Mouse (Mus musculus) spleen, postnatal 4 days (tissue): Measurements from ENCODE around the gene Prpf6.

Experiments used
- DNase-seq, 2 experiments: peaks; one replicate each; pipeline ENCODE4 v3.0.0; 2022; ENCODE audit warnings: low spot score in 2 of 2

Gene Prpf6

DNA sequence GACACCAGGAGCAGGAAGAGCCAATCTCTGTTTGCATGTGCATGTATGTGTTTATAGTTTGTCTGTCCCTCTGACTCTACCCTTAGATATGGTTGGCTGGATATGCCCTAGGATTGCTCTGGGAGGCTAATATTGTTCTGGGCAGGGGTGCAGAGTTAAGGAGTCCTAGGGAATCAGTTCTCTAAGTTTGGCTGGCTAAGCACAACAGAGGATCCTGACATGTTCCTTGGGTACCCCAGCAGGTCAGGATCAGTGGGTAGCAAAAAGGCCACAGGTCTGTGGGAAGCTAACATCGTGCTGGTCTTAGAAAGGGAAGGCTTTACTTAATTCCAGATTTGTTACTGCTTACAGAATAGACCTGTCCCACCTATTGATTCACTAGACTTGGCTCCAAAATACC, 12.0 kb upstream of the Prpf6 start:
- DNase-seq: peak in 1 of 2 experiments; percentile 52

DNA sequence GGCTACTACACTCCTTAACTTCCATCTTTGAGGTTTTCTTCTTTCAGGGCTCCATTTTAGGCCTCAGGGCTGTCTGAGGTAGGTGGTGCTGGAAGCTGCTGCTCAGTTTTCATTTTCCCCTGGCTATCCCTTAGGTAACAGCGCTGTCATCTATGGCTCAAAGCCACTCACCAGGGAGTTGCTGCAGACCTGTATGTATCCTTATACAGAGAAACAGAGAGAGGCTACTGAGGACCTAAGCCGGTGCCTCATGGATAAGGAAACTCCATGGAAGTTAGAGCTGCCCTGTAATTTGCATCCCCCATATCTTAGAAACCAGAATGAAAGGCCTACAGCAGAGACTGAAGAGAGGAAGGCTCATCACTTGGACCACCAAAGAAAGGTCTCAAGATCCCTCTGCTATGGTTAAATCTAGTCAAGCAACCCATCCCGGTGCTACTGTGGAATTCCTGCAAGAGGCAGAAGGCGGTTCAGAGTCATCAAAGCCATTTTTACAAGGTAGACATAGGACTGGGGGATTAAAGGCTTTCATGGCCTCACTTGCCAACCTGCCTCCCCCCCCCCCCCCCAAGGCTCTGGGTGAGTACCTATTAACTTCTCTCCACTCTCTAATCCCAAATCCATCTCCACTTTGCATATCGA, 11.4 kb upstream of the Prpf6 start:
- peak in 1 of 2 experiments; percentile 53 for DNase-seq

DNA sequence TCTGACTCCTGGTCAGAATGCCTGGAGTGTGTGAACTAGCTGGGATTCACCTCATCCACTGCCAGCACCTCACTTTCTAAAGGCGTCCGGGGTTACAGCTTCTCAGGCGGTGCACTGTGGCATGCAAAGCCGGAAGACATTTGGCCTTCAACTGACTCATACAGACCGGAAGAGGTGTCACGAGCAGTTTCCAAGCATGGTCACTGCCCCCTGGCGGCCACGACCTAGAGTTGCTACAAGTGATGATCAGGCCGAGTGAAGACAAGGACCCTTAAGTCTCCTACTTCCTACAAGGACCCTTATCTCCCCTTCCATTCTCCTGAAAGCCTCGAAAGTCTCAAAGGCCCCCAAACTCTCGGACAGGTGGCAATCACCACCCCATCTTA, 10.7 kb upstream of the Prpf6 start:
- peak; percentile 81 to 92 for DNase-seq

DNA sequence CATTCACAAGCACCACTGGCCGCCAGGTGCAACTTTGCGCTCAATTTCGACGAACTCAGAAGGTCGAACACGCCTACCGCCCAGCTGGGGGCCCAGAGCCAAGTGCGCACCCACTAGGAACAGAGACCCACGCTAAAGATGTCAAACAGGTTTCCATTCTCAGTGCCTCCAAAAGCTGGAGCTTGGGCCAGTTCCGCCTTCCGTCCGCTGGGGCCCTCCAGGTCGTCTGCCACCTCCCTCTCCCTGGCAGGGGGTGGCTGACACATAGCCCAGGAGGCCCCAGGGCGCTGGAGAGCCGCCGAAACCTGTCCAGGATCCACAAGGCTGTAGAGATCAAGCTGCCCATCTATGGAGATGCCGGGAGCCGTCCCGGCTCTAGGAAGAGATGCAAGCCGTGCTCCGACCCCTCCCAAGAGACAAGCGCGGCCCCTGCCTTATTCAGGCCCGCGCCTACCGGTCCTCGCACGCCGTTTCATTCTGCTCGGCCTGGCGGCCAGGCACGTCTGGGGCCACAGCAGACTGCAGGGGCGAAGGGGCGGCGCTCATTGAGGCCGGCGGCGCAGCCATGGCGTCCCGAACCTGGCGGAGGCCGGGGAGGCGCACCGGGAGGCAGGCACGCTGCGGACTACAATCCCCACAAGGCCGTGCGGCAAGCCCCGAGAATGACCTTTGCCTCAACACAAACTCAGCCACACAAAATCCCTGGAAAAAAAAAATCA, 10.1 kb upstream of the Prpf6 start:
- DNase-seq: peak; percentile 84 to 92

DNA sequence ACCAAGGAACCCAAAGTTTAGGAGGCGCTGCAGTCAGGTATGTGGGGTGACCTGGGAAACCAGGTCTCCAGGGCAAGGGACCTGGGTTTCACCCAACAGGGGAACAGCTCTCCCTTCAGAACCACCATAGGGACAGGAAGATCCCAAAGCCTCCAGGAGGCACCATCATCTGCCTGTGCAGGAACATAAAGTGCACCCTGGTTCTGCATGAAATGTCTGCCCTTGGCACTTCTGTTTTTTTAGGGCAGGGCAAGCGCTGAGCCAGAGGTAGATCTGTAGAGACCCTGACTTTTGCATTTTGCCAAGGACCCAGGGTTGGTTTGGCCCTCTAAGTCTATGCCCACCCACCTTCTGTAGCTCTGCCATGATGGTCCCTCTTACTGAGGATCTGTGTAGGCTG, 9.3 kb upstream of the Prpf6 start:
- peak; percentile 13 to 61 for DNase-seq

DNA sequence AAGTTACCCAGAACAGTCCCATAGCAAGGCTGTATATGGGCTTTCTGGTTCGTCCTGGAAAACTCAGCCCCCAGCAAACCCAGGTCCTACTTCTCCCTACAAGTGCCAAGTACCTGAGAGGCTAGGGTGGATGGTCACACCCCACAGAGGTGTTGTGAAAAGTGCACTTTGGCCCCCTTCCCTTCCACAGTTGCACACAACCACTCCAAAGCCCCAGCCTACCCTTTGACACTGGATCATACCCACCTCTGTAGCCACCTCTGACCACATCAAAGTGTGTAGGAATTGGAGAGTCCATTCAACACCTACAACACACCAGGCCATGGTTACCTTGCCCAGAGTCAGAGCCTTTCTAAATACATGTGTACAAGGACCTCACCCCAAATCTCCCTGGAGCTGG, 8.7 kb upstream of the Prpf6 start:
- DNase-seq: peak; percentile 11 to 53

DNA sequence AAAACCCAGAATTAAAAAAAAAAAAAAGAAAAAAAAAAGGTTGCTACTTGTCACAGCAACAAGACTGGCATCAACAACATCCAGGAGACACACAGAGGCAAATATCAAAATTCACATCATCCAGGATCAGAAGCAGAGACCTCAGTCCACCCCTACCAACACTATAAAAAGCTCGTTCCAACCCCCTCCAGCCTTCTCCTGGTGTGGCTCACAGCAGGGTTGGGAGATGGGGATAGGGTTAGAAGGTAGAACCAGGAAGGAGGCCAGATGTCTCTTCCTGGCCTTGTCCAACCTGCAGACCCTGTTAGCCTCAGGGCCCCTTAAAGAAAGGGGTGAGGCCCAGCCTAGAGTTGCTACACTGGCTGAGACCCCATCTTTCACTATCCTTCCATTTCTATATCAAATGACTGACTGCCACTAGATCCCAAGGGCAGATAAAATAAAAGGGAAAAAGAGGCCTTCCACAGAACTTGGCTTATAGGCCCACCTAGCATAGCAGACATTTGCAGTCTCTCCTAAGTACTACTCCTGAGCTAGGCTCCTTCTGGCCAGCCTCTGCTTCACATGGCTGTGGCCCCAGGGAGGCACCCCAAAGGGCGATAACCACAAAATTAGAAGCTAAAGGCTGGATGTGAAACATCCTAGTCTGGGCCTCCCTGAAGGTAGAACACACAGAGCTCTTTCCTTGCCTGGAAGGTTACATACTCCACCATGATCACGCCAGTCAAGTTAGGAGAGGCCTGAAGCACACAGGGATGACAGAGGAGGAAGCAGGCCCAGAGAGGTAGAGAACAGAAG, 8.0 kb upstream of the Prpf6 start:
- DNase-seq: peak in 1 of 2 experiments; percentile 53

DNA sequence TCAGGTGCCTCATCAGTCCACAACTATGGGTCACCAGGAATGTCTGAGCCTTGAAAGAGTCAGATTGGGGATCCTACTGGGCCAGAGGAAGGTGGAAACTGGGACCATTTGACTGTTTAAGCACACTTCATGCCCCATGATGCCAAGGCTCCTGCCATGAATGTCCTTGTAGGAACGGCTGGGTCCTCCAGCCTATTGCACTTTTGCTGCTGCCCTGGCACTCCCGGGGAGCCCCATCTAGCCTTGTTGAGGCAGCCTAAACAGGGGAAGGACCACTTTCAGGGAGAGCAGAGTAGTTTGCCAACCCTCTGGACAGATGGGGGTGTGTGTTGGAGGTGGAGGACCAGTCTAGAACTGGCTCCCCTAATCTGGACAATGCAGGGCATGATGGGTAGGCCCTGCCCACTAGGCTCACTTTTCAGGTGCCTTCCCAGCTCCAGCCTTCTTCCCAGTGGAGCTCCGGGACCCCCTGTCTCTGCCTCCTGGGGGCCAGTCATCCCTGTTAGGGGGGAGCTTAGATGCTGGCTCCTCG, 7.2 kb upstream of the Prpf6 start, which contains the start of gene Uckl1:
Gene Uckl1 (minus strand): TSS at position 482 of the 532 bp plus-strand sequence.
- peak; percentile 11 to 60 for DNase-seq

DNA sequence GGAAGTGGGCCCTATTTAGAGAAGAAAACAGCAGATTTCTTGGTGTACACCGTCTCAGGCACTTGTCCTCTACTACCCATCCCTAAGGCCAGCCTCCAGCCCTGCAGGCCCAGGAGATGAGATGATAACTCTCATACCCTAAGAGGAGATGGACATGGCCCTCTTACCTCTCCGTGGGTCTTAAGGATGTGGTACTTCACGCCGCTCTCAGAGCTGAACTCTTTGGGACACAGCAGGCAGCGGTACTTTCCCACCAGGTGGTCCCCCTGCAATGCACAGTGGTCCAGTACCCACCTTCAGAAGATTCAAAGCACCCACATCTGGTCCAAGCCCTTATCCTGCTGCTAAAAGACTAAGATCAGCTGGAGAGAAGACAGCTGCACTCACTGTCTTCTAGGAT, 6.2 kb upstream of the Prpf6 start:
- DNase-seq: peak in 1 of 2 experiments; percentile 57

DNA sequence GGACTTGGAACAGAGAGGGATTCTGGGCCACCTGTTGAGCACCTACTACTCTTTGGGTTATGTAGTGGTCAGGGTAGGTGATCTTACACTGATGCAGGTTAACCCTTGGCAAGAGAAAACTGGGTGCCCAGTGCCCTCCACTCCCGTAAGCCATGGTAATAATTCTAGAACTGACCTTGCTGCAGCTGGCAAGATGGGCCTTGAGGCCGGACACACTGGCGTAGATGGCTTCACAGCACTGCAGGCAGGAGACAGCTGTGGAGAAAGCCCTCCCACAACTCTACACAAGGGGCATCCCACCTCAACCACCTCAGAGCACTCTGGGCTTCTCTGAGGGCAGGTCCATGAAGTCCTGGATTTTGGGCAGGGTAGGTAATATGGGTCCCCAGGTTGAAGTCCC, 5.5 kb upstream of the Prpf6 start:
- DNase-seq: peak in 1 of 2 experiments; percentile 57

DNA sequence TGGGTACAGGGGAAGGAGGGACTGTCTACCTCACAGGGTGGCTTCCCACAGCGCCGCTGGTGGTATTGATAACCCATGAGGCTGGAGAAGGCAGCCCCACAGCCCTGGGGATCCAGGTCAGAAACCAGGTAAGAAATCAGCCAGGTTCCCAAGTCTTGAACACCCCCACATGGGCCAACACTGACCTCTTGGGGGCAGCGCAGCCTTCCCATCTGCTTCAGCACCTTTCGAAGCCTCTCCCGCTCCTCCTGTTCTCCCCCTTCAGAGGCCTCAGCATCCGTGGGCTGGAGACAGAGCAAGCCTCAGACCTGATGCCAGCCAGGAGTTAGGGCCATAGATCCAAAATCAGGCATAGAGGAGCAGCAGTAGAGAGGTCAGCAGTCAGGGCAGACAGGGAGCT, 3.9 kb upstream of the Prpf6 start:
- peak; percentile 12 to 58 for DNase-seq

DNA sequence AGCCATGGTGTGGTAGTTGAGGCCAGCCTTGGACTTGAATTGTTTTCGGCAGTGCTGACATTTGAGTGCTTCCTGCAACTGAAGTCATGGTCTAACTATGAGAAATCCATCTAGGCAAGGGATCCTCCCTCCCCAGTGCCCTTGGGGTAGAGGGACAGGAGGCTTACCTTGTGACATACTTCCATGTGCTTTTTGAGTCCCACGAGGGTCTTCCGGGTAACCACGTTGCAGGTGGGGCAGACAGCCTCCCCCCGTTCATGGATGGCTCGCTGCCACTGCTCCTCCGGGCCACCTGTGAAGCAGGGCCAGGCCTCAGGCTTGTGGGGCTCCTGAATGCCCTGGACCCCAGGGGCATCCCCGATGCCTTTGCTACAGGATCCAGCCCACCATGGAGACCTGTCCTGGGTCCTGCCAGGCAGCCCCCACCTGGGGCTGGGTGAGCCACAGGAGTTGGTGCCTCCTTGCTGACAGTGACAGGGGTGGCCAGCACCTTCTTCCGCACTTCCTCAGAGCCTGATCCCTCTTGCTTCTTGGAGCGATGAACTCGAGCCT, 3.4 kb upstream of the Prpf6 start:
- peak in 1 of 2 experiments; percentile 11 for DNase-seq

DNA sequence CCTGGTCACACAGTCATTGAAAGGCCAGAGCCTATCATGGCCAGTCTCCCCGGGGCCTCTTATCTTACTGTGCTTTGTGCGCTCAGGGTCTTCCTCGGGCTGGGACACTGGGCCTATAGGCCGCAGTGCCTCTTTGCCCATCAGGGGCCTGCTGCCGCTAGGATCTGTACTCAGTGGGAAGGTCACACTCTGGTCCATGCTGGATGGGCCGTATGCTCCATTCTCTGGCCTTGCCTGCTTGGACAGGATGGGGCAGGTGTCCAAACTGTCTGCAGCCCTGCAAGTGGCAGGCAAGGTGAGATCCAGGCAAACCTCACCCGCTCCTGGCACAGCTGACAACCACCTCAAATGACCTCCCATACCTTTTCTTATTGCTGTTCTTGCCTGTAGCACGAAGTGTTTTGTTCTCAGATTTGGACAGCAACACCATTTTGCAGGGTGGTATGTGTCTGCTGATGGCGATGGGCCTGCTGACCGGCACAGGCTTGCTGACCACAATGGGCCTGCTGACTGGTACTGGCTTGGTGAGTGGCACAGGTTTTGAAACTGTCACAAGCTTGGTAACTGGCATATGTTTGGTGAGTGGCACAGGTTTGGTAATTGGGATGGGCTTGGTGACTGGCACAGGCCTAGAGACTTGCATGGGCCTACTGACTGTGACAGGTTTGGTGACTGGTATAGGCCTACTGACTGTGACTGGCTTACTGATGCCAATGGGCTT, 2.5 kb upstream of the Prpf6 start:
- peak; percentile 11 to 57 for DNase-seq

DNA sequence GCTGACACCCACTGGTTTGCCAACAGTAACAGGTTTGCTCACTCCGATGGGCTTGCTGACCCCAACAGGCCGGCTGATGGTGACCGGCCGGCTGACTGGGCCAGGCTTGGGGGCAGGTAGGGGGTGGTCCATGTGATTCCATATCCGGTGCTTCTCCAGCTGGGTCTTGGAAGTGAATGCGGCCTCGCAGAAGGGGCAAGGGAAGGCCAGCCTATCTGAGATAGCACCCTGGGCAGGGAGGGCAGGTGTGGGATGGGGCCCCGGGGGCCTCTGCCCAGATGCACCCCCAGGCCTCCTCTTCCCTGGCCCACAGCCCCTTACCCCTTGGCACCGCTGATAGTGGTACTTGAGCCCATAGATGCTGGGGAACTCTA, 1.9 kb upstream of the Prpf6 start:
- peak; percentile 11 to 58 for DNase-seq

DNA sequence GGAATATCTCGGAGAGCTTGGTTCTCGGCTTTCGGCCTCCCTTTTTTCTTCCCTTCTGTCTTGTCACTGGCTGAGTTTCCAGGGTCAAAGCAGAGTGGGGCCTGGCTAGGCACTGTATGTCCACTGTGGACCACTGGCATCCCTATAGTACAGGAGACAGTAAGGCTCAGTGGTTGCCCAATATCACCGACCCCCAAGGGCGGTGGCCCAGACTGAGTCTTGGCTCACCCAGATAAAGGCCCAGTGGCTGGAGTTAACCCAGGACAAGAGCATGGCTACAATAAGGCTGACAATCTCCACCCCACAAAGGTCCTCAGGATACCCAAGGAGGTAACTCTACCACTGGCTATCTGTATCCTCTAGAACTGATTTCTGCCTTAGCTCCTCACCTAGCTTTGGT, 1.2 kb upstream of the Prpf6 start:
- peak; percentile 10 to 57 for DNase-seq

DNA sequence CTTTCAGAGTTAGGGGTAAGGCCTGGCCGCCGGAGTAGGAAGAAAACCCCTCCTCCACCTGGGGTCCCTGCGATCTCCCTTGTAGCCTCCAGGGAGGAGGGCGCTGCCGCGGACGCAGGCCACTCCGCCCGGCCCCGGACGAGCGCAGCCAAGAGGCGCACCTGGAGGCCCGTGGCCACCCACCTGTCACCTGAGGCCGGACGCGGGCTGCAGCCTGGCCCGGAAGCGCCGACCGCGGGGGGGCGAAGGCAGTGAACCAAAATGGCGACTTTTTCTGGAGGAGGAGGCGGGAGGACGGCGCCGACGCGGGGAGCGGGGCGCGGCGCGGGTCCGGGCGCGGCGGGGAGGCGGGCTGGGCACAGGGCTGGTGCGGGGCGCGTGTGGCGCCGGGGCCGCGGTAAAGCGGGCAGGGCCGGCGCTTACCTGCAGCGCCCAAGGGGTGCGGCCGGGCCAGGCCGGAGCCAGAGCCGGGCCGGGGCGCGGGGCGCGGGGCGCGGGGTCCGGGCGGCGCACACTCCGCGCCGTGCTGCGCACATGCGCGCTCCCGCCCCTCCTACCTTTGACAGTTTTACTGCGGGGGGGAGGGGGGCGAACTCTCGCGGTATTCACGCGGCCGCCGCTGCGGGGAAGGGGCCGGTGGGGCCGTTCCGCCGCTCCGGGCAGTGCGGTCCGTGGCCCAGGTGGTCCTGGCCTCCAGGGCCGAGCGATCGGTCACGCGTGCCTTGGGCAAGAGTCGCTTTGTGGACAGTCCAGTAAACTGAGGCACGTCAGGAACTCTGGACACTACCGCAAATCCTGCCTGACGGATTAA, 768 bp downstream of the Prpf6 start, which contains the start of gene Zfp512b:
Gene Zfp512b (minus strand): TSS at position 573 of the 811 bp plus-strand sequence.
- DNase-seq: peak; percentile 49 to 81

DNA sequence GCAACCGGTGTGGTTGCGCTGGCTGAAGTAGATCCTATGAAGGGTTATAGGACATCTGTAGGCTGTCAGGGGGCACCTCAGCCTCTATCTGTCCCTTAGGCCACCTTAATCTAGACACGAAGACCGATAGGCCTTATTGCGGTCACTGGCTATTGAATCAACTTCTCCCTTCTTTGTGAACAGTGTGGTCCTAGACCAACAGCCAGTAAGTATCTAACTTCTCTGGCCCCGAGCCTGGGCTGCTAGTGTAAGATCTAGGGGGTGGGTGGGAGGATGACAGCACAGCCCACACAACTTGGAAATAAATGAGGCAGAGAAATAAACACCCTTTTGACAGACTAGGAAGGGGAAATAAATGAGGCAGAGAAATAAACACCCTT, 1.4 kb downstream of the Prpf6 start:
- DNase-seq: peak in 1 of 2 experiments; percentile 62

DNA sequence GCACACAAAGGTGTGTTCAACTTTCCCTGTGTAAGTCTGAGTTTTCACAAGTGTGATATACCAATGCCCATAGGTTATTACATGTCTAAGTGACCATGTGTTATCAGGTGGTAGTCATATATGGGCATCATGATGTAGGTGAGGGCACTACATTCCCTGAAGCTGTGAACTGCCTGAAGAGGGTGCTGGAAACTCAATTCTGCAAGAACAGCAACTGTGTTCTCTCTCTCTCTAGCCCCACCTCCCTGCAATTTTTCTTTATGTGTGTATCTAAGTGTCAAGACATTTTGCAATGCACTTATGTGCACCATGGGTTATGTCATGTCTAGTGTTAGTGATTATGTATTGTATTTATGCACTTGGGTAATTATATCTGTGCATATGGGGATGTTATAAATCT, 2.3 kb downstream of the Prpf6 start:
- no peak for DNase-seq

DNA sequence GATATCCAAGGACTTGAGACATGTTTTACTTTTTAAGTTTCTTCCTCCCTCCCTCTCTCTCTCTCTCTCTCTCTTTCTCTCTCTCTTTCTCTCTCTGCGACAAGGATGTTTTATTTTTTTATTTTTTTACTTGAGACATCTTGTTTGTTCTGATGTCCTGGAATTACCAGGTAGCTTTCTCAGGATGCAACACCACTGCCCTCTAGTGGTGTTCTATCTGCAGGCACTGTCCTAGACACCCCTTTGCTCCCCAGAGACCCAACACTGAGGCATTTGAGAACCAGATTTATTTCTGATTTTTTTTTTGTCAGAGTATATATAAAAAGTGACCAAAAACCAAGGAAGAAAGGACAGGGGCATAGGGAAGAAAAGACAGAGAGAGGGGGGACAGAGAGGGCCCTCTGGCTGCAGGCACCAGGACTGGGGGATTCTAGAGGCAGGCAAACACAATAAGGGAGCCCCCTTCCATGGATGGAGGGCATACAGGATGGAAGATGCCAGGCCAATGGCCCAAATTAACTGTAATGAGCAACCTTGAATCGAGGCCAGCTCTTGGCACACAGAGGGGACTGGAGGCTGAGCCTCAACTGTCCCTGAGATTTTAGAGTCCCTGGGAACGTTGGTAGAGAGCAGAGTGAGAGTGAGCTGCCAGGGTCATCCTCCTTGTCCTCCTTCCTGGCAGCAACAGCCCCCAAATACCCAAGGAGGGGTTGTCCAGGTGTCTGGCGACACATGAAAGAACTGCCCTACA, 3.5 kb downstream of the Prpf6 start:
- peak in 1 of 2 experiments; percentile 22 for DNase-seq
